Comparison of ENCODE assay signal across 8 mouse cellular contexts in genomic region chr9:61705586-61706233, GRCm38 (mm10).
DNase-seq lines count a peak whose midpoint lies in the region; ATAC-seq and TF ChIP-seq lines count a peak whose summit lies in the region.
"Had no signal": no experiment of that assay in that cellular context is flagged by ENCODE, and none has a peak within 500 bp of the region (broad histone marks: within the 10 kb centered on the region; RNA-seq: fewer than 3 reads in every experiment).

No protein-coding gene starts in this region.

- H3K27ac ChIP-seq in intestine, postnatal 0 days (ENCODE audit: low read depth, low read length), result no peak overlapping the region

- TF ChIP-seq POLR2A in lung, adult 2 months (IDR thresholded peaks at IDR 0.05; ENCODE audit: borderline replicate concordance, extremely low read depth, low read depth, low read length), result no peak

- no peak overlapping the region for H3K9ac ChIP-seq in intestine, postnatal 0 days (ENCODE audit: low read depth, low read length)

- TF ChIP-seq CTCF in lung, adult 2 months (IDR thresholded peaks at IDR 0.05; ENCODE audit: insufficient read depth, low read length), result no peak
- TF ChIP-seq CTCF in intestine, postnatal 0 days (IDR thresholded peaks at IDR 0.05; ENCODE audit: low read depth), result no peak

- peaks cover 7% of the 10 kb centered on the region for H3K4me1 ChIP-seq in lung, adult 2 months (ENCODE audit: control insufficient read depth, insufficient read depth, low read length)
- H3K4me1 ChIP-seq in intestine, postnatal 0 days (replicated peaks; ENCODE audit: control insufficient read depth, insufficient read depth, low read length), result no peaks in the 10 kb centered on the region

- no peaks in the 10 kb centered on the region for H3K36me3 ChIP-seq in intestine, postnatal 0 days (ENCODE audit: control insufficient read depth, insufficient read depth)

- DNase-seq in lung, adult 18-20 months, result peak; percentile 55 to 58
- DNase-seq in lung, adult 2 months, result no peak
- DNase-seq in heart, adult 9 months (ENCODE audit: low spot score in 2 of 2), result peak; percentile 30 to 52
- DNase-seq in lung, postnatal 25 days (ENCODE audit: low spot score), result peak; percentile 40
- DNase-seq in thymus, postnatal 36 days, result peak; percentile 59 to 77
- DNase-seq in Muller cell, postnatal 12 days (ENCODE audit: inconsistent ontology term), result no peak

- H3K27me3 ChIP-seq in intestine, postnatal 0 days (replicated peaks; ENCODE audit: control insufficient read depth, insufficient read depth, low read length), result no peaks in the 10 kb centered on the region

- H3K4me2 ChIP-seq in intestine, postnatal 0 days (replicated peaks; ENCODE audit: low read depth), result no peak overlapping the region

- no peak overlapping the region for H3K4me3 ChIP-seq in lung, adult 2 months (replicated peaks; ENCODE audit: extremely low read depth, low read depth, low read length)
- H3K4me3 ChIP-seq in intestine, postnatal 0 days (ENCODE audit: low read depth, low read length), result no peak overlapping the region
- H3K4me3 ChIP-seq: myocyte had no signal

- no peaks in the 10 kb centered on the region for H3K9me3 ChIP-seq in intestine, postnatal 0 days (ENCODE audit: control insufficient read depth)

- 43% methylated on average over 5 of the region's 5 CpGs for WGBS in lung, adult 2 months
- 64% methylated on average over 5 of the region's 5 CpGs for WGBS in intestine, postnatal 0 days

- no peak for ATAC-seq in intestine, postnatal 0 days

Comparison
In these comparisons a context has a peak if more than half of its experiments do, and no peak if none do; other contexts are left out.
1. DNase-seq: peak in lung, adult 18-20 months (2 of 2), heart, adult 9 months (2 of 2), lung, postnatal 25 days (single experiment) and thymus, postnatal 36 days (2 of 2); none in lung, adult 2 months (single experiment) and Muller cell, postnatal 12 days (single experiment).